Mouse (Mus musculus) adrenal gland (tissue): Measurements from ENCODE around the gene Parp1.
"Not testable (repeated sequence)": the region's sequence is repeated elsewhere in the genome, so short reads cannot be mapped to it uniquely, and the experiment has no call there.

ENCODE experiments used
- intact Hi-C: fragments of 180-260 bp; cut with DNase I; formaldehyde crosslinking; loops from one replicate; pipeline ENCODE4 v1.15.1; 2025

Gene Parp1

DNA sequence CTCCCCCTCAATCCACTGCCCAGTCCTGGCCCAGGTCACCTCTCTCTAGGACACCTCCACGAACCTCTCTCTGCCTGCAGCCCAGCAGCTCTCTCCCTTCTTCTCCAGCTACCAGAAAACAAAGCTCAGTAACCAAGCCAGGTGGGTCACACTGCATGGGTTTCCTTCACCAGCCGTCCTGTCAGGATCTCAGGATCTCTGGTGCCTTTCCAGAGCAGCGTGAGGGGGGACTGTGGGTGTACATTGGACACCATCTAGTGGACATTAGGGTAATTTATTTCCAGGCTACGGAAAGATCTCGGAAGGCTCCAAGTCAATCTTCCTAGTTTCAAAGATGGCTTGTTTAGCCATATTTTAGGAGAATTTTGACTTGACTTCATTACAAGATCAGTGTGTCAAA is 18.0 kb upstream of the Parp1 start:
- intact Hi-C loops, result loop anchor here (1.0 to 5.0 kb wide), 2 partner anchors 63 to 116 kb away; no protein-coding TSS in a partner anchor

DNA sequence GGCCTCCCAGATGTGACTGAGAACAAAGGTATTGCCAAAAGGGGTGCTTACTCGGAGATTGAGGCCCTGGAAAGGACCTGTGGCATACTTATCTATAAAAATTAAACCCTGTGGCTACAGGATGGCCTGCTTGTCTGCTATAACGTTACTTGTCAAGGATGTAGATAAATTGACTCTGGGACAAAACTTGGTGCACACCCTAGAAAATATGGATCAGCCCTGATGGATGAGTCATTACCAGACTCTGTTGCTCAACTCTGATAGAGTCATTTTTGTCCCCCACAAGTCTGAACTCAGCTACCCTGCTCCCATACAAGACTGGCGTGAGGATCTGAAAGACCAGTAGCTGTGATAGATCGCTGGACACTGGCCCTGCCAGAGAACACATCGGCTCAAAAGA is 11.8 kb upstream of the Parp1 start:
- intact Hi-C loops, result no loop called here

DNA sequence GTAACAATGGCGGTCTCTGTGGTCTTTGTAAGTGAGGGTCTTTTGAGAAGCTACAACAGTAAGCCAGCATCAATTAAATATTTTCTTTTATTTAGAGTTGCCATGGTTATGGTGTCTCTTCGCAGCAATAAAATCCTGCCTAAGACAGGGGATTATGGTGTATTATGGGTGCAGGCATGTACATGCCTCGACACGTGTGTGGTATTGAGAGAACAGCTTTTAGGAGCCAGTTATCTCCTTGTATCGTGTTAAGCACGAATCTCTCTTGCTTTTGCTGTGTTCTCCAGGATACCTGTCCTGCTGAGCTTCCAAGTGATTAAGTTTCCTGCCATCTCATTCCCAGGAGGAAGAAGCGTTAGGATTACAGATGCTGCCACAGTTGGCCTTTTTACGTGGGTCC is 9.3 kb upstream of the Parp1 start:
- intact Hi-C loops, result no loop called here

DNA sequence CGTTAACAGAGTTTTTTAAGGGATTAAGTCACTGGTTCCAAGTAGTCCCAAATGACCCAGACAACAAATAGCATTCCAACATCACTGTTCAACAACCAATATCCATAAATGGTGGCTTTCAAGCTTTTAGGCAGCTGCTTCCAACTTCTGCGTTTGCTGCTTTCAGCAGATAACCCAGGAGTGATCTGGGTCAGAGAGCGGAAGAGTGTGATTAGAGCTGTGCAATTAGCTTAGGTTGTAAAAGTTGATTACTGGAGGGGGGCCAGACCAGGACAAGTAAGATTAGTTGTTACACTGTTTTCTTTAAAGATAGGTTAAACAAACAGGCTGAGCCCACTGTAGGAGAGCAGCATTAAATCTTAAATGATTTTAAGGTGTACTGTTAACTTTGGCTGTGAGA is 7.5 kb upstream of the Parp1 start:
- intact Hi-C loops, result no loop called here

DNA sequence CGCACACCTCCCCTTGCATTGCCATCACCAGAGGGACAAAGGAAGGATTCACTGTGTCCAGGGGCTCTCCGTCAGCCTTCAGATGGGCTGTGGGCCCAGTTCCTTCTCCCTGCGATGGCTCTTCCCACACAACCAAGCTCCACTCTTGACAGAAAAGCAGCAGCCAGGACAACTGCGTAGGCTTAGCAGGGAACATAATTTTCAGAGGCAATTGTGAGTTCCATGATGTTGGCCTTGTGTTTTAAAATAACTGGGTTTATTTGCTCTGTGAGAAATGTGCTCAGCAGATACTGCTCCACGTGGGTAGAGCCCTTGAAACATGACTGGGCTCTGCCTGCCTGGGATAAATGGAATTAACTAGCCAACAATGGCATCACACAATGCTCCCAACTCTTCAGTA is 3.8 kb upstream of the Parp1 start:
- intact Hi-C loops, result no loop called here

DNA sequence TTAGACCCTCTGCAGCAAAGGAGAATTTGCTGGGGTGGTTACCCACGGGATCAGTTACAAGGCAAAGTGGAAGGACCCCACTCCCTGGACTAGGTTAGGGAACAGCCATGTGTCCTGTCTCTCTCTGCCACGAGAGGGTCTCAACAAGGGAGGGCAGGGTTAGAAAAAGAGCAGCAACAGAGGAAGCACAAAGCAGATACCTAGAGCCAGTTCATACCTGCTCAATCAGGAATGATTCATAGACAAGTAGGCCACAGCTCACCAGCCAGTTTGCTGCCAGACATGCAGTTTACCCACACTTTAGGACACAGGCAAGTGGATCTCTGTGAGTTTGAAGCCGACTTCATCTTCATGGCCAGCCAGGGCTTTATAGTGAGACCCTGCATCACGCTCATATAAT is 963 bp upstream of the Parp1 start:
- intact Hi-C loops, result no loop called here

DNA sequence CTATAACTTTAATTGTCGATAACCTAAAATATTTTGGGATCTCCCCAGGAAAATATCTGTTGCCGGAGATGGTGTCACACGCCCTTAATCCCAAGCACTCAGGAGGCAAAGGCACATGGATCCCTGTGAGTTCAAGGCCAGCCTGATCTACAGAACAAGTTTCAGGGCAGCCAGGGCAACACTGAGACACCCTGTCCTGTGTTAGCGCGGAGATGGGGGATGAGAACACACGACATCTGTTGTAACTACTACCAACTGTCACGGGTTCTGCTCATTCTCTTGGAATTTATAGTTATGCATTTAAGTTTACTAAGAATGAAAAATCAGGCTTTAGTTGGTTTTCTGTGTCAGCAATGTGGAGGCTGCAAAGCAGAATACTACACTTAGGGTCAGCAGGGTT is 476 bp upstream of the Parp1 start:
- intact Hi-C loops, result no loop called here

DNA sequence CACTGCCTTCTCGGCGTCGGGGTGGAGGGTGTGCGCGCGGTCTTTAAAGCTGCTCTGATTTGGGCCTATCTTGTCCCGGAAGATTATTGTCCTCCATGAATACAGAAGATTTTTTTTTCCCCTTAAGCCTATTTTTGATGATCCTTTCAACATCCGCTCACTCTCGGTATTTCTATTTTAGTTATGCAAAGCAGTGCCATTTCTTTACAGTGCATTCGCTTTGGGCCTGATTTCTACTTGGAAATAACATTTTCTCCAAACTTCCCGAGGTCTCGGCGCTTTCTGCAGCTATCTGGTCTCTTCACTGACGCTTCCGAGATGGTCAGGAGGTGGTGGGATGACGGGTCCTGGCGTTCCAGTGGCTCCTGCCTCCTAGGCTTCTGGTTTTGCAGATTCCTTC is 729 bp downstream of the Parp1 start:
- intact Hi-C loops, result no loop called here

DNA sequence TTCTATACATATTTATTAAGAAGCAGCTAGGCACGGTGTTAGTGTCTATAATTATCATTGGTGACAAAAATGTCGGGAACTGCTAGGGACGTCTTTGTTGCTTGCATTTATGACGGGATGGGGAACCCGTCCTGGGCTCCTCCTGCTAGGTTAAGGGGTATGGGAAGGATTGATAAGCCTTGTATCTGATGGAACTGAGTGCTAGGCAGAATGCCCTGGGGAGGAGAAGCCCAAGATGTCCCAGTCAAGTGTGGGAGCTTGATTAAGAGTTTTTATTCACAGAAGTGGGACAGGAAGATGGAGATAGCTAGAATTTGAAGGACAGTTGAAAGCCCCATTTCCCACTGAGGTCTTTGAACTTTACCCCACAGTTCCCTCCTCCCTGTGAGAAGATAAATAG is 1.5 kb downstream of the Parp1 start:
- intact Hi-C loops, result no loop called here

DNA sequence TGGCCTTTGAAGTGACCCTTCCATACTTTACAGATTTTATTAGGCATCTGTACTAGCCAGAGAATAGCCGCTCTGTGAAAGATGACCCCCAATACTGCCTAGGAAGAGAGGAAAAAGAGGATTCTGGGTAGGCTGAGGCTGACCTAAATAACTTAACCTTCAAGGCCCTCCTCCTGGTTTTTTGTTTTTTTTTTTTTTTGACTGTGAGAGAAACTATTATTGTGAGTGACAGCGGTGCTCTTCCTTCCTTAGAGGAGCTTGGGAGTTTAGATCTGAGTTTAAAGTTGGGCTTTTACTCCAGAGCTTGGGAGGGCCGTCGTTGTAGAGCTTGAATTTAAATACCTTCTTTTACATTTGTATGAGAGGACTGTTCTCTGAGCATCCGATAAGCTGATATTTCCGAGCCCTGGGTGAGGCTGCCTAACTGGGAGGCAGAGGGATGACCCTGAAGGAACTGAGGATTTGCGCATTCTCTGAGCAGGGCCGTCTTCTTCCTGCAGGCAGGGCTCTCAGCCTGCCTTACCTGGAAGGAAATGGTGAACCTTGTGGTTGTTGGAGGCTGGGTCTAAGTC is 2.4 kb downstream of the Parp1 start:
- intact Hi-C loops, result no loop called here

DNA sequence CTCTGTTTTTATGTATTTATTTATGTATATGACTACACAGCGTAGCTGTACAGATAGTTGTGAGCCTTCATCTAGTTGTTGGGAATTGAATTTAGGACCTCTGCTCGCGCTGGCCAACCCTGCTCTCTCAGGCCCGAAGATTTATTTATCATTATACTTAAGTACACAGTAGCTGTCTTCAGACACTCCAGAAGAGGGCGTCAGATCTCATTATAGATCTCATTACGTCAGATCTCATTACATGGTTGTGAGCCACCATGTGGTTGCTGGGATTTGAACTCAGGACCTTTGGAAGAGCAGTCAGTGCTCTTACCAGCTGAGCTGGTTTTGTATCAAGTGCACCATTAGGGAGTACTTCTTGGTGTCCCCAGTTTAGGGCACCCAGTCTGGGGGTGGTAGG is 3.0 kb downstream of the Parp1 start:
- intact Hi-C loops, result not testable (repeated sequence)

DNA sequence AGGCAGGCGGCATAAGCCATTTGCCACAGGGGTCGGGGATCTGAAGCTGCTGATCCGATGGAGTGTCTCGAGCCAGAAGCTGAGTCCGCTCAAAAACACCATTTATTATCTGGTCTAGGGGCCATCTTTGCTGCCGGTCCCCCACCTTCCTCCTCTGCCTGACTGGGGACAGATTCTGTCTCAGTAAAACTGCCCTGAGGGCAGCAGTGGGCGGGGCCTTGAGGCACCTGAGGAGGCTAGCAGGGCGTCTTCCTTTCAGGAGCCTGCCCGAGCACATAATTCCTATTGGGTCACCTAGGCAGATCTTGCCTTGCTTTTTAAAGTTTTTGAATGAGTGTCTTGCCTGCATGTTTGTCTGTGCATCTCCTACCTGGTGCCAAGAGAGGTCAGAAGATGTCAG is 3.4 kb downstream of the Parp1 start:
- intact Hi-C loops, result no loop called here

DNA sequence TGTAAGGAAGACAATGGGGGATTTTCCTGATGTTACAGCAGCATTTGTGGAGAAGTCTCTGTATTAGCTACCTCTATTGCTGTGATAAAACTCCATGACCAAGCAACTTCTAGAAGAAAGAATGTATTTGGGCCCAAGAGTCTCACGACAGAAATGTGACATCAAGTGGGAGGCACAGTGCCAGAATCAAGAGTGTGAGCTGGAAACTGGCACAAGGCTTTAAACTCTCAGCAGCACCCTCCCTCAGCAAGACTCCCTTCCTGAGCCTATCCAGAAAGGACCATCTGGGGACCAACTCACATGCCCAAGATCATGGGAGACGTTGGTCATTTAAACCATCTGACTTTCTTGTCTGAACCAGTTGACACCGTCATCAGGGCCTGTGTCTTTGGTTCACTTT is 7.8 kb downstream of the Parp1 start:
- intact Hi-C loops, result no loop called here

DNA sequence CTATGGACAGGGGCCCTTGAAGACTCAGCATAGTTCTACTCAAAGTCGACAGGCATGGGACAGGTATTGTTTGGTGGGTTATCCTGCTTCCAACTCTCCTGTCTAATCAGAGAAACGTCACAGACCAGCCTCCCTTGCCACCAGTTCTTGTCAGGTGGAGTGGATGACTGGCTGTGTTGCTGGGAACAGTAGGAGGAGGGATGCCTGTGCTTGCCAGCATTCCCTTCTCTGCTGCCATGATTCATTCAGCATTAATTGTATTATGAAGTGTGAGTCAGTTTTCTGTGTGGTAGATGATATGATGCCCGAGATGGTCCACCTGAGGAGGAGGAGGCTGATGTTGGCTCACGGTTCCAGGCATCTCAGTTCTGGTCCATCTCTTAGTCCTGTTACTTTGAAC is 9.1 kb downstream of the Parp1 start:
- intact Hi-C loops, result no loop called here

DNA sequence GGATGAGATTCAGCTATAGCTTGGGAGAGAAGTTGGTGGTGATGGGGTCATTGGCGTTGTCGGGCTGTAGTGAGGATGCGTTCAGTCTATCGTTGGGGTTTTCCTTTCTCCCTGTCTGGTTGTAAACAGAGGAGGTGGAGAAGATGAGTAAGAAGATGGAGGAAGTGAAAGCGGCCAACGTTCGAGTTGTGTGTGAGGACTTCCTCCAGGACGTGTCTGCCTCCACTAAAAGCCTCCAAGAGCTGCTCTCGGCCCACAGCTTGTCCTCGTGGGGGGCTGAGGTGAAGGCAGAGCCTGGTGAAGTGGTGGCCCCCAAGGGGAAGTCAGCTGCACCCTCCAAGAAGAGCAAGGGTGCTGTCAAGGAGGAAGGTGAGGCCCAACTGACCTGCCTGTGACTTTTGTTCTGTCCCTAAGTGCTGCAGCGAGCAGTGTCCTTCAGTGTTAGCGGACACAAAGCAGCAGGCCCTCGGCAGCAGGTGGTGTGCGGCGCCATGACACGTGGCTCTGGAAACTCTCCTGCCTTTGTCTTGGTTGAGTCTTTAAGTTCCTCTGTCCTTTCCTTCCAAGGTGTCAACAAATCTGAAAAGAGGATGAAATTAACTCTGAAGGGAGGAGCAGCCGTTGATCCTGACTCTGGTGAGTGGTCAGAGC is 19.2 kb downstream of the Parp1 start:
- intact Hi-C loops, result no loop called here

DNA sequence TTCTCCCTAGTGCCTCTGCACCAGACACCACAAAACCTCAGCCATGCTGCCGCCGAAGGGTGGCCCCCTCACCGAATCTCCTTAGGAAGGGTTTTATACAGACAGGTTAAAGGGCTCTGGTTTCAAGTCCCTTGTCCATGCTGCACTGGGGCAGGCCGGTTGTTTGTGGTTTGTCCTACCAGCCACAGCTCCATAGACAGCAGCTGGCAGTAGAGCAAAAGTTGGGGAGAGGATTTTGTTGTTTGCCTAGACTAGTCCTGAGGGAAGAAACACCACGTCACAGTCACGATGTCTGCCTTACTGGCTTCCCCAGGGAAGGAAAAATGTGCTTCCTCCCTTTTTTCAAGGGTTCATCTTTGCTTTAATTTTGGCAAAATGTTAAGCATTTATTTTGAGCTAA is 31.9 kb downstream of the Parp1 start:
- intact Hi-C loops, result no loop called here

DNA sequence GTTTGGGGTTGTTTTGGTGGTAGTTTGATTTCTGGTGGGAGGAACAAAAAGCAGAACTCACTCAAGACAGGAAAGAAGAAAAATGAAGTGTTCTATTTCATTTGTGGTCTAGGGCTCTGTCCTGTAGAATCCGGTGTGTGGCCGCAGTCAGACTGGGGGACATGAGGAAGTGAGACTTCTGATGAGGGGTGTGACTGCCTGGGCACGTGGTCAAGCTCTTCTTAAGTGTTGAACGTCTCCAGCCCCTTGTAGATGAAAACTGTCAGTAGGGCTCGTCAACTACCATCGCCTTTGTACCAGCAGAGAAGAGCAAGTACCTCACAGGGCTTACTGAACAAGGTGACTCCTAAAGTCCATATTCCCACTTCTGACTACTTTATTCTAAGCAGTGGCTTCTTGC is 33.1 kb downstream of the Parp1 start:
- intact Hi-C loops, result no loop called here

DNA sequence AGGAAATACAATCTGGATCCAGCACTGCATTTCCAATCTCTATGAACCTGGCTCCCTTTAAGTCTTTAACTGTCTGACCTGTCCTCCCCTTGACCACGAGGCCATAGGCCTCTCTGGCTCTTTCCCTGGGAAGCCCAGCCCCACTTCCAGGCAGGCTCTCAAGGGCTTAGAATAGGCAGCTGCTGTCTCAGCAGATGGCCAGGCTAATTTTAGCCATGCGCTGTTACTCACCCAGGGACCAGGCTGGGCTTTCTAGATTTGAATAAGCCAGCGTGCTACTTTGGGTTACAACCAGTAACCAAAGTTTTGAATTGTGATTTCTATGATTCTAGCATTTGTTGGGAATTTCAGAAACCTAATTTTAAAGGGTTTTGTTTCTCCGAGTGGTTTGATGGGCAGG is 35.9 kb downstream of the Parp1 start:
- intact Hi-C loops, result no loop called here

DNA sequence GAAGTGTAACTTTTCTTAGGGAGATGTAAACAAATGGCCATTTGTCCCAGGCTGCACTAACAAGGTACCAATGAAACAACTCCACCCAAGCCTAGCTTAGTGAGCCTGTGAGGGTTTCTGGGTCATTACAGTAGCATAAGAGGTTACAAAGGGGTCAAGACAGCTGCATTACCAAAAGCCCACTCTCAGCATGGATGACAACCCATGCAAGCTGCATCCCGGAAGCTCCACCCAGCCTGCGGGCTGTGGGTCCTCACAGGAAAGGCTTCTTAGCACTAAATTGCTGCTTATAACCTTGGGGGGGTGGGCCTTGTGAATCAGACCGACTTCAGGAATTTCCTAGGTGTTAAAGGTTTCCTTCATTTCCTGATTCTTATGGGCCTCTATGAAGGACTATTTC is 37.4 kb downstream of the Parp1 start:
- intact Hi-C loops, result no loop called here

DNA sequence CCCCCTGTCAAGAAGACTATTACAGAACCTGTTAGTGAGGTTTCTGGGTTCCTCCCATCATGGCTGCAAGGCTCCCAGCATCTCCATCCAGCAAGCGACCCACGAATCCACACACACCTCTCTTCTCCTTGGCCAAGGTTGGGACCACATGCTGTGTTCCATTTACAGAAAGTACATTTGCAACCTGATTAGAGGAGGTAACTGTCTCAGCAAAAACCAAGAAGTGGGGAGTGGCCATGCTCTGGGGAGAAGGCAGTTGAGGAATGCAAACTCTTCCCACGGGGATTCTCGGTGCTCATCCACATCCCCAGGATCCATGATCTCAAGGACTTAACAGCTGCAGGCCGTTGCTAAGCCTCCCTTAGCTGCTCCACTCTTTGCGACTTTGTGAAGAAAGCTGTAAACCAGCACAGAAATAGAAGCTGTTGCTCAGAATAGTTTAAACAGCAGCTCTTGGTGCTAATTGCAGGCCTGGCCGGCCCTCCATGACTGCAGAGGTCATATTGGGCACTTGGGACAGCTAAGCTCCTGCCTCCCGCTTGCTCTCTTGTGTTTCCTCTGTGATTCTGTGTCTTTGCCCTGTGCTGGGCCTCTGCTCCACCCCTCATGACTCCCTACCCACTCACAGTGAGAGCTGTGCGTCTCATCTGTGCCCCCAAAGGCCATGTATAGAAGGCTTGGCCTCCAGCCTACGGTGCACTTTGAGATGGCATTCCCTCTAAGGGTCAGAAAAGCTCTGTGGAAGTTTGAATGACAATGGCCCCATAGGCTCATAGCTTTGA is 38.3 kb downstream of the Parp1 start:
- intact Hi-C loops, result no loop called here

DNA sequence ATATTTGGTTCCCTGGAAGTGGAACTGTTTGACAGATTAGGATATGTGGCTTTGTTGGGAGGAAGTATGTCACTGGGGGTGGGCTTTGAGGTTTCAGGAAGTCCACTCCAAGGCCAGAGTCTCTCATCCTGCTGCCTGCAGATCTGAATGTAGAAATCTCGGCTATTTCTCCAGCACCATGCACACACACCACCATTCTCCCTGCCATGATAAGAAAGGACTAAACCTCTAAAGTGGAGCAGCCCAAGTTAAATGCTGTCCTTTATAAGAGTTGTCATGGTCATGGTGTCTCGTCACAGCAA is 38.8 kb downstream of the Parp1 start:
- intact Hi-C loops, result no loop called here

DNA sequence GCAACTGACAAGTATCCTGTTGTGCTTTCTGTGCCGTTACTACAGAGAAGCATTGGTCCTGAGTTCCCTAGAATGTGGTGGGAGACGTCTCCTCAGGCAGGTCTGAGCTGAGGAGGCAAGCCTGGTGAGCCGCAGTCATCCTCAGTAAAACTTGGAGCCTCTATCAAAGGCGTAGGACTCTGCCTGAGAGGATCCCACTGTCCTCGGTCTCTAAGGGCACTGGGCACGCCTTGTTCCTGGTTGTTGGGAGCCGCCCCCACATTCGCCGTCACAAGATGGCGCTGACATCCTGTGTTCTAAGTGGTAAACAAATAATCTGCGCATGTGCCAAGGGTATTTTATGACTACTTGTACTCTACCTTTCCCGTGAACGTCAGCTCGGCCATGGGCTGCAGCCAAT is 43.1 kb downstream of the Parp1 start:
- intact Hi-C loops, result not testable (repeated sequence)

DNA sequence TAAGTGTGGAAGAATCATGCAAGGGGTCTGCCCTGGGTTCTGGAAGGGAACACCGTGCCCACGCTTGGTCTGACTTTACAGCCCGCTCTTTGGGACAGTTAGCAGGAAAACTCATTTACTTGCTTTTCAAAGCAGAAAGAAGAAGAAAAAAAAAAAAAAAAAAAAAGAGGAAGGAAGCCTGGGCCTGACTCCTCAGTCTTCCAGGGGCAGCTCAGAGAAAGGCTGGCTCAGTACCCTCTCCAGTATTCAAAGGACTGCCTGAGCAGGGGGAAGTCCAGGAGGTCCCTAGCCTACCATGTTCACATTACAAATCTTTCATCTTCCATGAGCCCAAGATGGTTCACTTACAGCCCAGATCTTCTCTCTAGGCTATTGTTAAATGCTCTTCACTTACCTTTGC is 48.0 kb downstream of the Parp1 start:
- intact Hi-C loops, result no loop called here
